Mouse (Mus musculus): ENCODE data around the gene 2210016L21Rik.

- TF ChIP-seq CTCF (IDR thresholded peaks at IDR 0.05; ENCODE audit: borderline replicate concordance, extremely low read depth, insufficient read depth, insufficient read length), result no peak
- TF ChIP-seq POLR2A (IDR thresholded peaks at IDR 0.05; ENCODE audit: borderline replicate concordance, extremely low read depth, insufficient read depth, insufficient read length, poor library complexity, severe bottlenecking), result no peak
Measured at GRCm38 (mm10) chr5:114961590-114962360, 19.8 kb downstream of the 2210016L21Rik start.

Data from brain, embryonic 14.5 days (tissue).